Mouse (Mus musculus): ENCODE measurements around the gene Spint4. TPM values are rescaled to one million over a fixed set of nuclear protein-coding genes. Genes with fewer than 3 reads are reported as not detected.

The Spint4 gene
- polyA plus RNA-seq, 1 experiment from 2014 or later, result not detected

DNA sequence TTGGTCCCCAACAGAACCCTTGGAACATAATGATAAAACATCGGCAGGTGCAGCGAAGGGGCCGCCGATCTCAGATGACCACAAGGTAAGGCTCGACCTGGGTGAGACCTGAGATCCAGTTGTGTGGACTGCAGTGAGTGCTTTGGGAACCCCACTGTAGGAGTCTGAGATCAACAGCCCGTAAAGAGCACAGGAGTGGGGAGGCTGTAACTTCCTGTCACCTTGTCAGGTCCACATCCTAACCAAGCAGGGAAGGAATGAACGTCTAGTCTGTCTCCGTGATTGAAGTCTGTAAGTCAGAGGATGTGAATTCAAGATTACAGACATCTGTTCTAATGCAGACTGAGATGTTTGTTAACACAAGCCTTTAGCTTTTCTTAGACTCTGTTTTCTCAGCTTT lies 48.4 kb downstream of the Spint4 start:
- WGBS (ENCODE audit: missing documents), result 40% methylated on average over 8 of the region's 8 CpGs
- Histone ChIP-seq H3K4me3 (ENCODE audit: inconsistent target) (peak overlapping the region; percentile 91), H3K79me2 (ENCODE audit: inconsistent target) (peaks cover 52% of the 10 kb centered on the region), H3K27ac (0 out of 2 replicates have a peak overlapping the region, but pooled peaks have one; percentile 43), H3K36me3 (ENCODE audit: inconsistent target) (peaks cover 31% of the 10 kb centered on the region; the same call in 1 of the 2 replicates)

DNA sequence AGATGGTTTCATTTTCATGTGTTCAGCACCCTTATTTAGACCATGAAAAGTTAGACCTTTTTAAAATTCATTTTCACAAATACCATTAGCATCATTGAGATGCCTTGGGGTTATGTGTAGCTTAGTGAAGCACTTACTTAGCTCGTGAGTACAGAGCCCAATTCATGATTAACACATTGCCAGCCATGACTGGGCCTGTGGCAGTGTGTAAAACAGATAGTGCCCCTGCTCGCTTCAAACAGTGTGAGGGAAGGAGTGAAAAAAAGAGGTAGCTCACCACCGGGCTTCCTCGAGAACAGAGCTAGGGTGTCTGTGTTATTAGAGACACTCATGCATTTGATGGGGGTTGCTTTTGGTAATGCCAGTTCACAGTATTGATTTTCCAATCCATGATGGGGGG lies 49.9 kb downstream of the Spint4 start:
- no peak overlapping the region for H3K27ac ChIP-seq
- H3K4me3 ChIP-seq (ENCODE audit: inconsistent target), result no peak overlapping the region
- peaks cover 52% of the 10 kb centered on the region for H3K79me2 ChIP-seq (ENCODE audit: inconsistent target)
- WGBS (ENCODE audit: missing documents), result 96% methylated on average over 4 of the region's 4 CpGs
- H3K36me3 ChIP-seq (ENCODE audit: inconsistent target), result peaks cover 39% of the 10 kb centered on the region; the same call in 1 of the 2 replicates

DNA sequence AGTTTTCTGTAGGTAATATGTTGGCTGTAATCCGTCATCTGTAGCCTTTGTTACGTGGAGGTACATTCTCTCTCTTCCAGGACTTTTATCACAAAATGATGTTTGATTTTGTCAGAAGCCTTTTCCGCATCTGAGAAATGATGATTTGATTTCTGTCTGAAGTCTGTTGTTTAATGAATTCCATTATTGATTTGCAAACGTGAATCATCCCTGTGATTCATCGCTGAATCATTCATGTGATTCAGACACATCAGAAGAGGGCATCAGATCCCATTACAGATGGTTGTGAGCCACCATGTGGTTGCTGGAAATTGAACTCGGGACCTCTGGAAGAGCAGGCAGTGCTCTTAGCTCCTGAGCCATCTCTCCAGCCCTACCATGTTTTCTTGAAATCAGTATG lies 50.7 kb downstream of the Spint4 start:
- H3K4me3 ChIP-seq (ENCODE audit: inconsistent target), result no peak overlapping the region
- WGBS (ENCODE audit: missing documents), result 93% methylated on average over 6 of the region's 6 CpGs
- H3K79me2 ChIP-seq (ENCODE audit: inconsistent target), result peaks cover 52% of the 10 kb centered on the region
- peaks cover 39% of the 10 kb centered on the region; the same call in 1 of the 2 replicates for H3K36me3 ChIP-seq (ENCODE audit: inconsistent target)
- no peak overlapping the region for H3K27ac ChIP-seq

Other genes with a start within 250 kb of the Spint4 start
- 6.9 to 30.0 TPM (median 27.8 TPM) in 3 replicates for gene Sys1, start 241.5 kb upstream of the Spint4 start, polyA plus RNA-seq (2018)
- 0.30 TPM in 1 of 3 replicates, not detected in the others for gene Gm20458, start 237.5 kb upstream of the Spint4 start, polyA plus RNA-seq (2018)
- gene Trp53tg5, start 224.8 kb upstream of the Spint4 start, polyA plus RNA-seq (2018), result not detected in 3 replicates
- 13.0 to 46.6 TPM (median 28.5 TPM) in 3 replicates for gene Dbndd2, start 212.4 kb upstream of the Spint4 start, polyA plus RNA-seq (2018)
- gene Pigt, start 201.0 kb upstream of the Spint4 start, polyA plus RNA-seq (2018), result 58.4 to 92.7 TPM (median 64.5 TPM) in 3 replicates
- not detected in 3 replicates for gene Wfdc2, start 136.1 kb upstream of the Spint4 start, polyA plus RNA-seq (2018)
- not detected in 3 replicates for gene Spint3, start 125.0 kb upstream of the Spint4 start, polyA plus RNA-seq (2018)
- gene Wfdc6a, start 113.1 kb upstream of the Spint4 start, polyA plus RNA-seq (2018), result not detected in 3 replicates
- gene Eppin, start 104.9 kb upstream of the Spint4 start, polyA plus RNA-seq (2018), result not detected in 3 replicates
- gene Wfdc6b, start 85.0 kb upstream of the Spint4 start, polyA plus RNA-seq (2018), result not detected in 3 replicates
- gene Wfdc8, start 84.9 kb upstream of the Spint4 start, polyA plus RNA-seq (2018), result not detected in 3 replicates
- not detected in 3 replicates for gene Wfdc16, start 59.7 kb upstream of the Spint4 start, polyA plus RNA-seq (2018)
- not detected in 3 replicates for gene Wfdc10, start 42.5 kb upstream of the Spint4 start, polyA plus RNA-seq (2018)
- gene Wfdc9, start 41.9 kb upstream of the Spint4 start, polyA plus RNA-seq (2018), result not detected in 3 replicates
- gene Wfdc11, start 24.4 kb upstream of the Spint4 start, polyA plus RNA-seq (2018), result not detected in 3 replicates
- gene Wfdc13, start 13.4 kb upstream of the Spint4 start, polyA plus RNA-seq (2018), result not detected in 3 replicates
- gene Spint5, start 16.8 kb downstream of the Spint4 start, polyA plus RNA-seq (2018), result not detected in 3 replicates
- not detected in 3 replicates for gene Wfdc3, start 47.4 kb downstream of the Spint4 start, polyA plus RNA-seq (2018)
- gene Dnttip1, start 47.5 kb downstream of the Spint4 start, polyA plus RNA-seq (2018), result 20.7 to 27.5 TPM (median 21.6 TPM) in 3 replicates
- 1.7 to 21.7 TPM (median 12.8 TPM) in 3 replicates for gene Ube2c, start 71.4 kb downstream of the Spint4 start, polyA plus RNA-seq (2018)
- gene Tnnc2, start 81.5 kb downstream of the Spint4 start, polyA plus RNA-seq (2018), result not detected in 3 replicates
- 7.1 to 8.5 TPM (median 7.3 TPM) in 3 replicates for gene Snx21, start 87.3 kb downstream of the Spint4 start, polyA plus RNA-seq (2018)
- gene Acot8, start 106.4 kb downstream of the Spint4 start, polyA plus RNA-seq (2018), result 9.7 to 17.7 TPM (median 17.1 TPM) in 3 replicates
- 3.3 to 3.6 TPM (median 3.4 TPM) in 3 replicates for gene Zswim3, start 106.6 kb downstream of the Spint4 start, polyA plus RNA-seq (2018)
- 4.8 to 5.4 TPM (median 5.2 TPM) in 3 replicates for gene Zswim1, start 124.2 kb downstream of the Spint4 start, polyA plus RNA-seq (2018)
- gene Spata25, start 130.0 kb downstream of the Spint4 start, polyA plus RNA-seq (2018), result 0.80 TPM in 1 of 3 replicates, not detected in the others
- 1,416 to 1,739 TPM (median 1,652 TPM) in 3 replicates for gene Ctsa, start 134.4 kb downstream of the Spint4 start, polyA plus RNA-seq (2018)
- 3.9 to 17.8 TPM (median 7.7 TPM) in 3 replicates for gene Neurl2, start 135.0 kb downstream of the Spint4 start, polyA plus RNA-seq (2018)
- 538 to 865 TPM (median 584 TPM) in 3 replicates for gene Pltp, start 159.2 kb downstream of the Spint4 start, polyA plus RNA-seq (2018)
- 14.5 to 26.1 TPM (median 19.1 TPM) in 3 replicates for gene Pcif1, start 180.8 kb downstream of the Spint4 start, polyA plus RNA-seq (2018)
- gene Zfp335, start 213.3 kb downstream of the Spint4 start, polyA plus RNA-seq (2018), result 6.8 to 9.1 TPM (median 7.0 TPM) in 3 replicates
- 0.22 to 2.2 TPM (median 0.77 TPM) in 3 replicates for gene Mmp9, start 242.3 kb downstream of the Spint4 start, polyA plus RNA-seq (2018)

Data from macrophage (primary cell).